Mouse (Mus musculus): ENCODE measurements around the gene Gm3573.
"Not testable (repeated sequence)": the region's sequence is repeated elsewhere in the genome, so short reads cannot be mapped to it uniquely, and the experiment has no call there.

Gene Gm3573

DNA sequence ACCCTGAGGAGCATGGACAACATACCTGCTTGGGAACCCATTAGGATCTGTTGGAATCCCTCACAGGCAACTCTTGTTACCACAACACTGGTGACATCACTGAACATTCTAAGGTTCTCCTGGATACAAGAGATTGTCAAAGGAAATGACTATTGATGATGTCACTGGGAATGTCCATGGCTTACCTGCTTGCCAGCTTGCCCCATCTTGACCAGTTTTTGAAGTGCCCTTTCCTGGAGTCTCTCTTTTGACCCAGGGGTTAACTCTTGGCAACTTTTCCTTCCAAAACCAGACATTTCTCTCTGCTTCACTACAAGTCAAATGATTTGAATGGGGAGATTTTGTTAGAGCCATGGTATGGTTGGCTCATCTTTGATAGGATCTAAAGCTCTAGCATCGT is at the start of gene Gm3573:
Gm3573 (minus strand) TSS at position 101 of the 400 bp plus-strand sequence.
- not testable (repeated sequence) for DNase-seq

DNA sequence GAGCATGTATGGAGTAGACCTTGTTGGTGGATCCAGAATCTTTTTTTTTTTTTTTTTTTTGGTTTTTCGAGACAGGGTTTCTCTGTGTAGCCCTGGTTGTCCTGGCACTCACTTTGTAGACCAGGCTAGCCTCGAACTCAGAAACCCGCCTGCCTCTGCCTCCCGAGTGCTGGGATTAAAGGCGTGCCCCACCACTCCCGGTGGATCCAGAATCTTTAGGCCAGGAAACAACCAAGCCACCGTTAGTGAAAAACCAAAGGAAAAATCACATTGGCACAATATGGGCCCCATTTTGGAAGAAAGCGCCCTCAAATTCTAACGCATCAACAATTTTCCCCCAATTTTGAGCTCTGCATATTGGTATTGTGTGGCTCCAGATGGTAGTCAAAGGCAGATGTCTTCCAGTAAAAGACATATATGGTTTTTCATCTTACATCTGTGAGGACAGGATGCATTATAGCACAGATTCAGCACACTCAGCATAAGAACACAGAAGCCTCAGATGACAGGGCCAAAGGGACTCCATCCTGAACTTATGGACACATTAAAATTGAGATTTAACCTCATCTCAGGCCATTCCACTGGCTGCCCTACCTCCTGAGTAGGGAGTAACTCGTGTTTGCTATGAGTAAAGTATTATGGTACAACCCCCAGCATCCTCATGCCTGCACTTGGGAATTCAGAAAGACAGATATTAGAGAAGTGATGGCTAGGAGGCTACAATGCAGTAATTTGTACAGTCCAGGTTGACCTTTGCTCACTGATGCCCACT is 26.4 kb upstream of the Gm3573 start:
- DNase-seq = peak; percentile 1 to 44

DNA sequence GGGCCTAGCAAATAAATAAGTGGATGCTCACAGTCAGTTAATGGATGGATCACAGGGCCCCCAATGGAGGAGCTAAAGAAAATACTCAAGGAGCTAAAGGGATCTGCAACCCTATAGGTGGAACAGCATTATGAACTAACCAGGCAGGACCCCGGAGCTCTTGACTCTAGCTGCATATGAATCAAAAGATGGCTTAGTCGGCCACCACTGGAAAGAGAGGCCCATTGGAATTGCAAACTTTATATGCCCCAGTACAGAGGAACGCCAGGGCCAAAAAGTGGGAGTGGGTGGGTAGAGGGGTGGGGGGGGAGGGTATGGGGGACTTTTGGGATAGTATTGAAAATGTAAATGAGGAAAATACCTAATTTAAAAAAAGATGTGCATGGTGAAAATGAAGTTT is 6.7 kb downstream of the Gm3573 start:
- DNase-seq = peak in 1 of 2 experiments; percentile 33

DNA sequence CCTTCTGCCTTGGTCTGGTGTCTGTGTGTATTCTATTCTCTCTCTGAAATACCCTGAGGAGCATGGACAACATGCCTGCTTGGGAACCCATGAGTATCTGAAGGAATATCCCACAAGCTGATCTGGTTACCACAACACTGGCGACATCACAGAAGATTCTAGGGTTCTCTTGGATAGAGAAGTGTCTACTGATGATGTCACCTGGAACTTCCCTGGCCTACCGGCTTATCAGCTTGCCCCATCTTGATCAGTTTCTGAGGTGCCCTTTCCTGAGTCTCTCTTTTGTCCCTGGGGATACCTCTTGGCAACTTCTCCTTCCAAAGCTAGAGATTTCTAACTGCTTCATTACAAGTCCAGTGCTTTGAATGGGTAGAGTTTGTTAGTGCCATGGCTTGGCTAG is 28.1 kb downstream of the Gm3573 start, which contains the start of gene Gm17027:
Gm17027 (minus strand) TSS at position 101 of the 400 bp plus-strand sequence.
- not testable (repeated sequence) for DNase-seq
